Mouse (Mus musculus) lung, postnatal 0 days (tissue): ENCODE results near the gene Actn3.
"Not testable (repeated sequence)": the region's sequence is repeated elsewhere in the genome, so short reads cannot be mapped to it uniquely, and the experiment has no call there.

Experiments
- CTCF ChIP-seq: IDR thresholded peaks from 2 replicates; pipeline ENCODE4 v1.5.1; 2016; ENCODE audit warnings: antibody characterized with exemption, mild to moderate bottlenecking
- EP300 ChIP-seq: IDR thresholded peaks from 2 replicates; pipeline ENCODE4 v1.6.1; 2016; ENCODE audit warnings: antibody characterized with exemption, mild to moderate bottlenecking, control low read depth

DNA sequence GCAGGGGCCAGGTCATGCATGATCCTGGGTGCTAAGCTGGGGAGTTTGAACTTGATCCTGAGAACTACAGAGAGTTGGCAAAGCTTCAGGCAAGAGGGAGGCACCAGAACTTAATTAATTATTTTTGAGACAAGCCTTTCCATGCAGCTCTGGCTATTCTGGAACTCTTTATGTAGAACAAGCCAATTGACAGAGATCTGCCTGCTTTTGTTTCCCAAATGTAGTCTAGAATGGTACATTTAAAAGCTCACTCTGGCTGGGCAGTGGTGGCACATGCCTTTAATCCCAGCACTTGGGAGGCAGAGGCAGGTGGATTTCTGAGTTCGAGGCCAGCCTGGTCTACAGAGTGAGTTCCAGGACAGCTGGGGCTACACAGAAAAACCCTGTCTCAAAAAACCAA is 3.1 kb downstream of the Actn3 start:
- TF ChIP-seq CTCF, EP300: not testable (repeated sequence)
